Mouse (Mus musculus) lung, embryonic 16.5 days (tissue): ENCODE measurements at regions not wholly inside any gene's neighbourhood (a gene's known extent, or its start where the extent isn't known, plus 50 kb on each side); places are given as distances from the start of the nearest gene placed in this dataset.

Experiments used
- ATAC-seq: fragments of 200-750 bp; cut with Nextera tagmentation; 2 replicates; pipeline ENCODE4 v1.8.0; 2017; ENCODE audit warnings: low read depth, mild to moderate bottlenecking, moderate library complexity
- H3K27ac ChIP-seq: fragments of 300-500 bp; sonication (generic); 2 replicates; pipeline ENCODE4 v1.5.1; 2014; ENCODE audit warnings: mild to moderate bottlenecking, control low read depth, low read length
- H3K27me3 ChIP-seq: fragments of 300-500 bp; sonication (generic); 2 replicates; pipeline ENCODE4 v1.6.1; 2014; ENCODE audit warnings: low read depth, low read length, mixed read lengths; ENCODE audit not compliant: control insufficient read depth, insufficient read depth
- H3K36me3 ChIP-seq: fragments of 300-500 bp; sonication (generic); 2 replicates; pipeline ENCODE4 v1.6.1; 2014; ENCODE audit warnings: low read length; ENCODE audit not compliant: control insufficient read depth, insufficient read depth
- H3K4me1 ChIP-seq: fragments of 300-500 bp; sonication (generic); replicated peaks from 2 replicates; pipeline ENCODE4 v1.6.1; 2014; ENCODE audit warnings: low read length, mixed read lengths; ENCODE audit not compliant: control insufficient read depth, insufficient read depth
- H3K4me2 ChIP-seq: fragments of 300-500 bp; sonication (generic); 2 replicates; pipeline ENCODE4 v1.6.1; 2014; ENCODE audit warnings: low read depth, low read length, control low read depth
- H3K4me3 ChIP-seq: fragments of 300-500 bp; sonication (generic); 2 replicates; pipeline ENCODE4 v1.5.1; 2014; ENCODE audit warnings: mild to moderate bottlenecking, low read length, control low read depth
- H3K9ac ChIP-seq: fragments of 300-500 bp; sonication (generic); 2 replicates; pipeline ENCODE4 v1.6.1; 2014; ENCODE audit warnings: low read length, control low read depth
- H3K9me3 ChIP-seq: fragments of 300-500 bp; sonication (generic); 2 replicates; pipeline ENCODE4 v1.6.1; 2016; ENCODE audit warnings: low read length; ENCODE audit not compliant: control insufficient read depth
- WGBS: fragments of 180-500 bp; shearing (Covaris S2); extraction: QIAGEN DNeasy Blood & Tissue Kit; methylation state at CpG from one replicate; pipeline ENCODE4 v1.1.7; 2014; 5-methylcytosine and 5-hydroxymethylcytosine counted together

GRCm38 (mm10) chr13:37532596-37533170 lies 187.7 kb downstream of the Ly86 start:
- Histone ChIP-seq H3K27me3 (no peaks in the 10 kb centered on the region), H3K4me2 (no peak overlapping the region), H3K27ac (no peak overlapping the region), H3K9ac (no peak overlapping the region), H3K9me3 (no peaks in the 10 kb centered on the region), H3K4me3 (no peak overlapping the region), H3K36me3 (no peaks in the 10 kb centered on the region), H3K4me1 (peaks cover 9% of the 10 kb centered on the region)
- ATAC-seq, result no peak
- WGBS, result 69% methylated on average over 7 of the region's 7 CpGs

GRCm38 (mm10) chr13:37533851-37534250 lies 188.8 kb downstream of the Ly86 start:
- WGBS, result 65% methylated on average over 4 of the region's 4 CpGs
- no peaks in the 10 kb centered on the region for H3K9me3 ChIP-seq
- no peak overlapping the region for H3K27ac ChIP-seq
- ATAC-seq, result no peak
- H3K4me1 ChIP-seq, result peaks cover 9% of the 10 kb centered on the region
- H3K4me2 ChIP-seq, result no peak overlapping the region
- no peak overlapping the region for H3K4me3 ChIP-seq
- H3K27me3 ChIP-seq, result no peaks in the 10 kb centered on the region
- H3K9ac ChIP-seq, result no peak overlapping the region
- H3K36me3 ChIP-seq, result no peaks in the 10 kb centered on the region

DNA sequence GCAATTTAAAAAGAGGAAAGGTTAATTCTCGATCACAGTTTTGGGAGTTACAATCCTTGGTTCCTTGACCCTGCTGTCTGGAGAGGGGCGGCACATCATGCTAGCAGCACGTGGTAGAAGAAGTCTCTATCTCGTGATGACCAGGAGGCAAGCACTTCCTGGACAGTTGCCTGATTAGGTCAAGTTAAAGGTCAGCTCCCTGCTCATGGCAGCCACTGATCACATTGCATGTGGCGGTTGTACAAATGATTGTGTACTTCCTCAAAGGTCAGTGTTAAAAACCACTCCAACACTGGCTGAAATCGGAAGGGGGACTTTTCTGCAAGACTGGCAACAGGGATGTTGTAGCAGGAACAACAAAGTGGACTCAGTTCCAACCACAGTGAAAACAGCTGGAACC lies 192.3 kb downstream of the Ly86 start:
- Histone ChIP-seq H3K9me3 (no peaks in the 10 kb centered on the region), H3K36me3 (no peaks in the 10 kb centered on the region), H3K27ac (peak overlapping the region; percentile 53), H3K4me1 (peaks cover 6% of the 10 kb centered on the region), H3K27me3 (no peaks in the 10 kb centered on the region), H3K4me3 (no peak overlapping the region), H3K4me2 (no peak overlapping the region), H3K9ac (no peak overlapping the region)
- WGBS, result 57% methylated on average over 6 of the region's 6 CpGs
- ATAC-seq, result no peak

GRCm38 (mm10) chr13:37537793-37538192 lies 192.8 kb downstream of the Ly86 start:
- WGBS, result 15% methylated on average over 6 of the region's 6 CpGs
- ATAC-seq, result peak; percentile 29; the same call in 1 of the 2 replicates
- no peaks in the 10 kb centered on the region for H3K36me3 ChIP-seq

GRCm38 (mm10) chr13:37540980-37541531 lies 196.0 kb downstream of the Ly86 start:
- no peaks in the 10 kb centered on the region for H3K27me3 ChIP-seq
- H3K9me3 ChIP-seq, result no peaks in the 10 kb centered on the region
- peak overlapping the region; percentile 47 for H3K27ac ChIP-seq
- no peak overlapping the region for H3K4me3 ChIP-seq
- peak overlapping the region; percentile 21; the same call in 1 of the 2 replicates for H3K9ac ChIP-seq
- ATAC-seq, result 0 out of 2 replicates have a peak, but pooled peaks have one; percentile 10
- whole genome bisulfite sequencing, result 13% methylated on average over 4 of the region's 5 CpGs
- no peak overlapping the region for H3K4me2 ChIP-seq
- H3K4me1 ChIP-seq, result peaks cover 5% of the 10 kb centered on the region
- no peaks in the 10 kb centered on the region for H3K36me3 ChIP-seq

More at GRCm38 (mm10) chr13:37537793-37538192, 192.8 kb downstream of the Ly86 start:
- no peak overlapping the region for H3K9ac ChIP-seq
- no peak overlapping the region for H3K4me2 ChIP-seq
- peak overlapping the region; percentile 53 for H3K27ac ChIP-seq
- H3K4me1 ChIP-seq, result peaks cover 5% of the 10 kb centered on the region; the same call in 1 of the 2 replicates
- no peaks in the 10 kb centered on the region for H3K9me3 ChIP-seq
- H3K4me3 ChIP-seq, result no peak overlapping the region
- H3K27me3 ChIP-seq, result no peaks in the 10 kb centered on the region

DNA sequence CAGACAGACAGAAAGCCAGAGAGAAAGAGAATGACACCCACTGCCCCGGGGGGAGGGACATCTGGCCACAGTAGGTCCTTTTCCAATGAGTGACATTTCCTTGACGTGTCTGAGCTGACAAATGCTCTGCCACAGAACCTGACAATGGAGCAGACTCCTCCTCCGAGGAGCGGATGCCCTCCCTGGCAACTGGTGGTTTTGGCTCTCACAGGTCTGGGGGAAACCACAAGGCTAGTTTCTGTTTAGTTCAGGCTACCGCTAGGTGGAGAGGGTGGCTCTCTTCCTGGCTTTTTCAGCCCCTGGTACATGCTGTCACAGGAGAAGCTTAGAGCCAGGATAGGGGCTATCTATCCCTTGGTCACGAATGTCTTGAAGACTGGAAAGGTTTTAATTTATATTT lies 196.7 kb downstream of the Ly86 start:
- H3K9me3 ChIP-seq, result no peaks in the 10 kb centered on the region
- no peak overlapping the region for H3K4me2 ChIP-seq

GRCm38 (mm10) chr13:37542744-37543196 lies 197.8 kb downstream of the Ly86 start:
- Histone ChIP-seq H3K4me3 (no peak overlapping the region), H3K27ac (no peak overlapping the region), H3K9me3 (no peaks in the 10 kb centered on the region), H3K4me1 (peaks cover 7% of the 10 kb centered on the region), H3K27me3 (no peaks in the 10 kb centered on the region), H3K4me2 (no peak overlapping the region), H3K9ac (no peak overlapping the region), H3K36me3 (no peaks in the 10 kb centered on the region)
- no peak for ATAC-seq
- WGBS, result 89% methylated on average over 13 of the region's 13 CpGs

More for the DNA sequence above, 196.7 kb downstream of the Ly86 start:
- peak; percentile 82 for ATAC-seq
- 9% methylated on average over 6 of the region's 6 CpGs for WGBS
- Histone ChIP-seq H3K9ac (no peak overlapping the region), H3K4me1 (peaks cover 5% of the 10 kb centered on the region), H3K27ac (0 out of 2 replicates have a peak overlapping the region, but pooled peaks have one; percentile 25), H3K4me3 (no peak overlapping the region), H3K27me3 (no peaks in the 10 kb centered on the region), H3K36me3 (no peaks in the 10 kb centered on the region)

DNA sequence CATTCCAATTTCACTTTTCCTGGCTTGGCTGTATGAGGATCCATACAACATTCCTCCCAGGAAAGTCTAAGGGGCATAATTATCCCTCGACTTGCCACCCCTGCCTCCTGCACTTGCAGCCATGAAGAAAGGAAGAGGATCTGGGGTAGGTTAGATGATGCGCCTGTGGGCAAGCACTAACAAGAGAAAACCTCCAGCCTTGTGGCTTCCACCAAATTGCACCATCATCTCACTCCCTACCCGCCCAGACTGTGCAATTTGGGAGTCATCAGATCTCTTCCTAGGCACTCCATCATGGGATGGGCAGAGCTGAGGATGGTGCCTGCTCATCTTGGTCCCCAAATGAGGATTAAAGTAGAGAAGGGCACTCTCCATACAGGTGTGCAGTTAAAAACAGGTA lies 198.8 kb downstream of the Ly86 start:
- H3K27me3 ChIP-seq, result no peaks in the 10 kb centered on the region
- no peak overlapping the region for H3K27ac ChIP-seq
- no peaks in the 10 kb centered on the region for H3K9me3 ChIP-seq
- peaks cover 7% of the 10 kb centered on the region for H3K4me1 ChIP-seq
- WGBS, result 78% methylated on average over 3 of the region's 3 CpGs
- H3K36me3 ChIP-seq, result no peaks in the 10 kb centered on the region
- no peak overlapping the region for H3K4me2 ChIP-seq
- H3K4me3 ChIP-seq, result no peak overlapping the region
- no peak for ATAC-seq
- H3K9ac ChIP-seq, result no peak overlapping the region

- no peak overlapping the region for H3K4me3 ChIP-seq
- WGBS, result 80% methylated on average over 2 of the region's 2 CpGs
- no peak for ATAC-seq
- no peak overlapping the region for H3K27ac ChIP-seq
- no peaks in the 10 kb centered on the region for H3K27me3 ChIP-seq
- H3K4me2 ChIP-seq, result no peak overlapping the region
- no peak overlapping the region for H3K9ac ChIP-seq
- no peaks in the 10 kb centered on the region for H3K36me3 ChIP-seq
- H3K9me3 ChIP-seq, result no peaks in the 10 kb centered on the region
- H3K4me1 ChIP-seq, result peaks cover 7% of the 10 kb centered on the region
These were observed 199.7 kb downstream of the Ly86 start for GRCm38 (mm10) chr13:37544696-37545095.
